Mouse (Mus musculus): ENCODE measurements around the gene Sidt1. TPM values are rescaled to one million over a fixed set of nuclear protein-coding genes. Genes with fewer than 3 reads are reported as not detected.

Gene Sidt1
- 0.39 TPM in 1 of 2 replicates, not detected in the other for total RNA-seq (2014; rRNA removed; ENCODE audit: low replicate concordance)
- polyA plus RNA-seq (2015; fragmentation: Nextera tagmentation; extraction: Ambion mirVana): 0.05 and 0.10 TPM in 2 replicates

- Histone ChIP-seq H3K27ac (ENCODE audit: low read depth) (no peak within 1 kb of the TSS), H3K4me2 (ENCODE audit: low read depth, low read length) (peak within 1 kb of the TSS; percentile 99)
- no peak for DNase-seq (ENCODE audit: low spot score)
These were observed at the start of gene Sidt1 for GRCm38 (mm10) chr16:44332861-44333284. Sidt1 (minus strand) TSS chr16:44333196.

GRCm38 (mm10) chr16:44381578-44381977 is 48.6 kb upstream of the Sidt1 start:
- DNase-seq (ENCODE audit: low spot score): no peak
- Histone ChIP-seq H3K9me3 (replicated peaks; ENCODE audit: control insufficient read depth, low read length) (no peaks in the 10 kb centered on the region), H3K9ac (replicated peaks; ENCODE audit: low read depth, low read length) (no peak overlapping the region), H3K27ac (ENCODE audit: low read depth) (no peak overlapping the region), H3K4me1 (ENCODE audit: control insufficient read depth, insufficient read depth) (no peaks in the 10 kb centered on the region), H3K4me2 (ENCODE audit: low read depth, low read length) (no peak overlapping the region), H3K27me3 (ENCODE audit: control insufficient read depth, insufficient read depth, low read length) (no peaks in the 10 kb centered on the region), H3K36me3 (replicated peaks; ENCODE audit: control insufficient read depth, insufficient read depth, low read length) (peaks cover 39% of the 10 kb centered on the region), H3K4me3 (ENCODE audit: low read depth, low read length) (no peak overlapping the region)
- no peak for ATAC-seq (ENCODE audit: insufficient read depth, low read depth)
- TF ChIP-seq EP300 (IDR thresholded peaks at IDR 0.05; ENCODE audit: low read depth) (no peak), CTCF (IDR thresholded peaks at IDR 0.05; ENCODE audit: low read depth) (no peak)
- 37% methylated on average over 5 of the region's 5 CpGs for WGBS

More at GRCm38 (mm10) chr16:44332861-44333284, at the start of gene Sidt1:
- Histone ChIP-seq H3K9ac (replicated peaks; ENCODE audit: low read depth, low read length) (peak within 1 kb of the TSS; percentile 49; the same call in 1 of the 2 replicates), H3K27me3 (ENCODE audit: control insufficient read depth, insufficient read depth, low read length) (peaks cover 16% of the 10 kb centered on the region; the same call in 1 of the 2 replicates), H3K4me3 (ENCODE audit: low read depth, low read length) (peak within 1 kb of the TSS; percentile 54), H3K36me3 (replicated peaks; ENCODE audit: control insufficient read depth, insufficient read depth, low read length) (no peaks in the 10 kb centered on the region), H3K9me3 (replicated peaks; ENCODE audit: control insufficient read depth, low read length) (no peaks in the 10 kb centered on the region), H3K4me1 (ENCODE audit: control insufficient read depth, insufficient read depth) (no peaks in the 10 kb centered on the region)
- TF ChIP-seq CTCF (IDR thresholded peaks at IDR 0.05; ENCODE audit: low read depth): no peak
- TF ChIP-seq EP300 (IDR thresholded peaks at IDR 0.05; ENCODE audit: low read depth): no peak
- no peak for ATAC-seq (ENCODE audit: insufficient read depth, low read depth)
- 6% methylated on average over 15 of the region's 15 CpGs for WGBS

- no peaks in the 10 kb centered on the region for H3K9me3 ChIP-seq (replicated peaks; ENCODE audit: control insufficient read depth, low read length)
- no peak for ATAC-seq (ENCODE audit: insufficient read depth, low read depth)
- no peak for TF ChIP-seq EP300 (IDR thresholded peaks at IDR 0.05; ENCODE audit: low read depth)
- TF ChIP-seq CTCF (IDR thresholded peaks at IDR 0.05; ENCODE audit: low read depth): no peak
- DNase-seq (ENCODE audit: low spot score): no peak
- H3K4me2 ChIP-seq (ENCODE audit: low read depth, low read length): no peak overlapping the region
- no peak overlapping the region for H3K27ac ChIP-seq (ENCODE audit: low read depth)
- H3K4me1 ChIP-seq (ENCODE audit: control insufficient read depth, insufficient read depth): no peaks in the 10 kb centered on the region
- H3K27me3 ChIP-seq (ENCODE audit: control insufficient read depth, insufficient read depth, low read length): no peaks in the 10 kb centered on the region
- peaks cover 32% of the 10 kb centered on the region for H3K36me3 ChIP-seq (replicated peaks; ENCODE audit: control insufficient read depth, insufficient read depth, low read length)
- no peak overlapping the region for H3K4me3 ChIP-seq (ENCODE audit: low read depth, low read length)
- WGBS: 68% methylated on average over 4 of the region's 4 CpGs
- H3K9ac ChIP-seq (replicated peaks; ENCODE audit: low read depth, low read length): no peak overlapping the region
These were observed 47.0 kb upstream of the Sidt1 start for GRCm38 (mm10) chr16:44380006-44380405.

GRCm38 (mm10) chr16:44375459-44375858 is 42.5 kb upstream of the Sidt1 start:
- TF ChIP-seq EP300 (IDR thresholded peaks at IDR 0.05; ENCODE audit: low read depth) (no peak), CTCF (IDR thresholded peaks at IDR 0.05; ENCODE audit: low read depth) (no peak)
- H3K27ac ChIP-seq (ENCODE audit: low read depth): no peak overlapping the region
- no peak overlapping the region for H3K4me2 ChIP-seq (ENCODE audit: low read depth, low read length)
- H3K36me3 ChIP-seq (replicated peaks; ENCODE audit: control insufficient read depth, insufficient read depth, low read length): peaks cover 36% of the 10 kb centered on the region
- no peaks in the 10 kb centered on the region for H3K27me3 ChIP-seq (ENCODE audit: control insufficient read depth, insufficient read depth, low read length)
- 89% methylated on average over 4 of the region's 4 CpGs for WGBS
- no peaks in the 10 kb centered on the region for H3K9me3 ChIP-seq (replicated peaks; ENCODE audit: control insufficient read depth, low read length)
- no peak for ATAC-seq (ENCODE audit: insufficient read depth, low read depth)
- no peaks in the 10 kb centered on the region for H3K4me1 ChIP-seq (ENCODE audit: control insufficient read depth, insufficient read depth)
- H3K9ac ChIP-seq (replicated peaks; ENCODE audit: low read depth, low read length): no peak overlapping the region
- H3K4me3 ChIP-seq (ENCODE audit: low read depth, low read length): no peak overlapping the region
- DNase-seq (ENCODE audit: low spot score): no peak

- no peaks in the 10 kb centered on the region for H3K9me3 ChIP-seq (replicated peaks; ENCODE audit: control insufficient read depth, low read length)
- no peak overlapping the region for H3K4me3 ChIP-seq (ENCODE audit: low read depth, low read length)
- no peak for ATAC-seq (ENCODE audit: insufficient read depth, low read depth)
- no peak for DNase-seq (ENCODE audit: low spot score)
- TF ChIP-seq CTCF (IDR thresholded peaks at IDR 0.05; ENCODE audit: low read depth) (no peak), EP300 (IDR thresholded peaks at IDR 0.05; ENCODE audit: low read depth) (no peak)
- H3K27ac ChIP-seq (ENCODE audit: low read depth): no peak overlapping the region
- H3K36me3 ChIP-seq (replicated peaks; ENCODE audit: control insufficient read depth, insufficient read depth, low read length): peaks cover 41% of the 10 kb centered on the region
- no peaks in the 10 kb centered on the region for H3K27me3 ChIP-seq (ENCODE audit: control insufficient read depth, insufficient read depth, low read length)
- WGBS: 78% methylated on average over 7 of the region's 7 CpGs
- H3K4me1 ChIP-seq (ENCODE audit: control insufficient read depth, insufficient read depth): no peaks in the 10 kb centered on the region
- H3K9ac ChIP-seq (replicated peaks; ENCODE audit: low read depth, low read length): no peak overlapping the region
- no peak overlapping the region for H3K4me2 ChIP-seq (ENCODE audit: low read depth, low read length)
These were observed 32.5 kb upstream of the Sidt1 start for GRCm38 (mm10) chr16:44365522-44365921.
